ENCODE assay signal across 29 mouse cellular contexts in genomic region chr11:6670044-6670443, GRCm38 (mm10). TPM values are rescaled to one million over a fixed set of nuclear protein-coding genes. Genes with fewer than 3 reads are reported as not detected.
DNase-seq lines count a peak whose midpoint lies in the region; ATAC-seq and TF ChIP-seq lines count a peak whose summit lies in the region.
"Had no signal": no experiment of that assay in that cellular context is flagged by ENCODE, and none has a peak within 500 bp of the region (broad histone marks: within the 10 kb centered on the region; RNA-seq: fewer than 3 reads in every experiment).

No protein-coding gene starts in this region.

- no peaks in the 10 kb centered on the region for H3K36me3 ChIP-seq in embryonic facial prominence, embryonic 11.5 days (replicated peaks; ENCODE audit: control insufficient read depth, insufficient read depth, low read depth, low read length)
- H3K36me3 ChIP-seq in embryonic facial prominence, embryonic 10.5 days (replicated peaks): no peaks in the 10 kb centered on the region
- 0 out of 2 replicates have a peak, but pooled peaks cover 3% of the 10 kb centered on the region for H3K36me3 ChIP-seq in E14TG2a.4 (ENCODE audit: insufficient read depth, low read length)
- H3K36me3 ChIP-seq in stomach, postnatal 0 days (ENCODE audit: control insufficient read depth, insufficient read depth, low read length): no peaks in the 10 kb centered on the region
- H3K36me3 ChIP-seq: embryonic facial prominence, embryonic 15.5 days; forebrain, embryonic 15.5 days; hindbrain, embryonic 13.5 days; limb, embryonic 10.5 days; midbrain, embryonic 13.5 days had no signal

- no peaks in the 10 kb centered on the region for H3K9me3 ChIP-seq in embryonic facial prominence, embryonic 11.5 days (replicated peaks; ENCODE audit: control insufficient read depth, low read length)
- peaks cover 3% of the 10 kb centered on the region; the same call in 1 of the 2 replicates for H3K9me3 ChIP-seq in embryonic facial prominence, embryonic 10.5 days
- peaks cover 3% of the 10 kb centered on the region; the same call in 1 of the 2 replicates for H3K9me3 ChIP-seq in E14TG2a.4 (ENCODE audit: low read length)
- H3K9me3 ChIP-seq in stomach, postnatal 0 days (ENCODE audit: control insufficient read depth, low read length): no peaks in the 10 kb centered on the region
- H3K9me3 ChIP-seq: embryonic facial prominence, embryonic 15.5 days; forebrain, embryonic 15.5 days; hindbrain, embryonic 13.5 days; limb, embryonic 10.5 days; midbrain, embryonic 13.5 days had no signal

- WGBS in embryonic facial prominence, embryonic 11.5 days: 44% methylated on average over 2 of the region's 2 CpGs
- WGBS in embryonic facial prominence, embryonic 10.5 days: 49% methylated on average over 2 of the region's 2 CpGs
- WGBS in stomach, postnatal 0 days: 53% methylated on average over 2 of the region's 2 CpGs

- no peaks in the 10 kb centered on the region for H3K4me1 ChIP-seq in embryonic facial prominence, embryonic 11.5 days (ENCODE audit: control insufficient read depth, insufficient read depth, low read length)
- H3K4me1 ChIP-seq in embryonic facial prominence, embryonic 10.5 days: peaks cover 14% of the 10 kb centered on the region
- peaks cover 7% of the 10 kb centered on the region for H3K4me1 ChIP-seq in E14TG2a.4 (replicated peaks; ENCODE audit: low read depth, low read length)
- no peaks in the 10 kb centered on the region for H3K4me1 ChIP-seq in stomach, postnatal 0 days (replicated peaks; ENCODE audit: control insufficient read depth, insufficient read depth)
- H3K4me1 ChIP-seq: embryonic facial prominence, embryonic 15.5 days; forebrain, embryonic 15.5 days; hindbrain, embryonic 13.5 days; limb, embryonic 10.5 days; midbrain, embryonic 13.5 days had no signal

- peak; percentile 46 for TF ChIP-seq CTCF in layer of hippocampus, adult 2 months (conservative IDR thresholded peaks at IDR 0.05)
- TF ChIP-seq CTCF in E14TG2a.4 (conservative IDR thresholded peaks at IDR 0.05; ENCODE audit: low read length): peak; percentile 11; the same call in 1 of the 2 replicates
- TF ChIP-seq CTCF in stomach, postnatal 0 days (IDR thresholded peaks at IDR 0.05; ENCODE audit: low read depth): peak; percentile 52

- H3K4me3 ChIP-seq in embryonic facial prominence, embryonic 11.5 days (ENCODE audit: low read depth, low read length): no peak overlapping the region
- no peak overlapping the region for H3K4me3 ChIP-seq in embryonic facial prominence, embryonic 10.5 days
- no peak overlapping the region for H3K4me3 ChIP-seq in layer of hippocampus, adult 2 months
- no peak overlapping the region for H3K4me3 ChIP-seq in E14TG2a.4 (replicated peaks; ENCODE audit: low read length)
- no peak overlapping the region for H3K4me3 ChIP-seq in stomach, postnatal 0 days (ENCODE audit: low read depth, low read length)
- H3K4me3 ChIP-seq: embryonic facial prominence, embryonic 15.5 days; forebrain, embryonic 15.5 days; heart, adult 2 months; hindbrain, embryonic 13.5 days; limb, embryonic 10.5 days; midbrain, embryonic 13.5 days had no signal

- no peaks in the 10 kb centered on the region for H3K27me3 ChIP-seq in embryonic facial prominence, embryonic 11.5 days (ENCODE audit: control insufficient read depth, insufficient read depth, low read length)
- 0 out of 2 replicates have a peak, but pooled peaks cover 3% of the 10 kb centered on the region for H3K27me3 ChIP-seq in embryonic facial prominence, embryonic 10.5 days (replicated peaks; ENCODE audit: low read depth, poor library complexity, severe bottlenecking)
- H3K27me3 ChIP-seq in E14TG2a.4 (ENCODE audit: insufficient read depth, low read length): no peaks in the 10 kb centered on the region
- H3K27me3 ChIP-seq in stomach, postnatal 0 days (ENCODE audit: control insufficient read depth, insufficient read depth, low read length): no peaks in the 10 kb centered on the region
- H3K27me3 ChIP-seq: embryonic facial prominence, embryonic 15.5 days; forebrain, embryonic 15.5 days; midbrain, embryonic 13.5 days had no signal

- H3K27ac ChIP-seq in embryonic facial prominence, embryonic 11.5 days (replicated peaks; ENCODE audit: low read depth, low read length): no peak overlapping the region
- no peak overlapping the region; the same call in 1 of the 2 replicates for H3K27ac ChIP-seq in embryonic facial prominence, embryonic 10.5 days (replicated peaks)
- no peak overlapping the region for H3K27ac ChIP-seq in layer of hippocampus, adult 2 months
- no peak overlapping the region for H3K27ac ChIP-seq in stomach, postnatal 0 days (replicated peaks)
- H3K27ac ChIP-seq: embryonic facial prominence, embryonic 15.5 days; forebrain, embryonic 15.5 days; heart, adult 2 months; hindbrain, embryonic 13.5 days; limb, embryonic 10.5 days; midbrain, embryonic 13.5 days had no signal

- H3K9ac ChIP-seq in embryonic facial prominence, embryonic 11.5 days (replicated peaks; ENCODE audit: low read length): no peak overlapping the region
- H3K9ac ChIP-seq in stomach, postnatal 0 days (ENCODE audit: low read length): no peak overlapping the region
- H3K9ac ChIP-seq: embryonic facial prominence, embryonic 15.5 days; forebrain, embryonic 15.5 days; hindbrain, embryonic 13.5 days; midbrain, embryonic 13.5 days had no signal

- H3K4me2 ChIP-seq in embryonic facial prominence, embryonic 11.5 days (ENCODE audit: low read depth, low read length): no peak overlapping the region
- H3K4me2 ChIP-seq in stomach, postnatal 0 days (replicated peaks; ENCODE audit: low read depth): no peak overlapping the region
- H3K4me2 ChIP-seq: embryonic facial prominence, embryonic 15.5 days; forebrain, embryonic 15.5 days; hindbrain, embryonic 13.5 days; midbrain, embryonic 13.5 days had no signal

- TF ChIP-seq EP300 in stomach, postnatal 0 days (optimal IDR thresholded peaks at IDR 0.05): no peak

- ATAC-seq in embryonic facial prominence, embryonic 11.5 days (replicated peaks; ENCODE audit: insufficient number of reproducible peaks, low FRiP score, low TSS enrichment, low read depth): no peak
- no peak; the same call in 1 of the 2 replicates for ATAC-seq in stomach, postnatal 0 days (ENCODE audit: low FRiP score, low TSS enrichment)
- ATAC-seq: forebrain, embryonic 15.5 days; inflammation-experienced regulatory T-cells, adult 6 months; midbrain, embryonic 13.5 days had no signal

- peak; percentile 17 for DNase-seq in embryonic facial prominence, embryonic 11.5 days (ENCODE audit: low spot score)
- DNase-seq in embryonic facial prominence, embryonic 10.5 days (ENCODE audit: low spot score): no peak
- no peak for DNase-seq in layer of hippocampus, adult 2 months (ENCODE audit: low spot score in 2 of 2)
- no peak for DNase-seq in layer of hippocampus, adult 8-10 months (ENCODE audit: low spot score in 2 of 2)
- no peak for DNase-seq in stomach, postnatal 0 days (ENCODE audit: low spot score)
- DNase-seq in kidney, postnatal 14 days: no peak
- DNase-seq: adrenal gland, postnatal 14 days; cerebellum, adult 8-10 months; gastrocnemius, postnatal 36 days; heart, adult 2 months; heart, postnatal 36 days; liver; lung, postnatal 14 days; thymus, postnatal 14 days had no signal

RNA-seq across cellular contexts. Expression of gene Ramp3, which starts 11.7 kb away (rescaled TPM):
- polyA plus RNA-seq in embryonic facial prominence, embryonic 11.5 days (2014; fragmentation: Nextera tagmentation; extraction: Ambion mirVana): 4.9 and 5.6 TPM in 2 replicates
- 5.0 and 5.1 TPM in 2 replicates for polyA plus RNA-seq in embryonic facial prominence, embryonic 10.5 days (2016; fragmentation: Nextera tagmentation; extraction: Ambion mirVana)
- total RNA-seq in layer of hippocampus, adult 2 months (2021): 1 to 10 TPM; 6.1 to 7.6 TPM
- 1 to 10 TPM; 4.8 to 7.3 (median 6.9) TPM for total RNA-seq in layer of hippocampus, adult 8-10 months (2022)
- 11.6 and 12.8 TPM in 2 replicates for polyA plus RNA-seq in stomach, postnatal 0 days (2015; fragmentation: Nextera tagmentation; extraction: Ambion mirVana)
- total RNA-seq: monocyte, adult 5-6 weeks; neutrophil, adult 5-6 weeks had no signal

RNA-seq across cellular contexts. Expression of gene Wap, which starts 31.6 kb away (rescaled TPM):
- polyA plus RNA-seq in embryonic facial prominence, embryonic 11.5 days (2014; fragmentation: Nextera tagmentation; extraction: Ambion mirVana): not detected in 2 replicates
- polyA plus RNA-seq in embryonic facial prominence, embryonic 10.5 days (2016; fragmentation: Nextera tagmentation; extraction: Ambion mirVana): not detected in 2 replicates
- total RNA-seq in layer of hippocampus, adult 2 months (2021): not detected
- not detected for total RNA-seq in layer of hippocampus, adult 8-10 months (2022)
- 2.6 and 5.3 TPM in 2 replicates for polyA plus RNA-seq in stomach, postnatal 0 days (2015; fragmentation: Nextera tagmentation; extraction: Ambion mirVana)
- total RNA-seq: adrenal gland, postnatal 14 days; gastrocnemius, postnatal 36 days; heart, adult 2 months; heart, postnatal 36 days; layer of hippocampus, postnatal 14 days; megakaryocyte, adult 5-6 weeks; monocyte, adult 5-6 weeks; neutrophil, adult 5-6 weeks had no signal
- polyA plus RNA-seq: C2C12; embryonic facial prominence, embryonic 15.5 days; forebrain, embryonic 15.5 days; heart, adult 2 months; heart, embryonic 14.5 days; hindbrain, embryonic 13.5 days; inflammation-experienced regulatory T-cells, adult 6 months; large intestine, adult 2 months; limb, embryonic 10.5 days; liver, embryonic 16.5 days; midbrain, embryonic 13.5 days had no signal

RNA-seq across cellular contexts. Expression of gene Tbrg4, which starts 44.2 kb away (rescaled TPM):
- polyA plus RNA-seq in embryonic facial prominence, embryonic 11.5 days (2014; fragmentation: Nextera tagmentation; extraction: Ambion mirVana): 33.0 and 33.5 TPM in 2 replicates
- 66.9 and 74.2 TPM in 2 replicates for polyA plus RNA-seq in embryonic facial prominence, embryonic 10.5 days (2016; fragmentation: Nextera tagmentation; extraction: Ambion mirVana)
- 10 to 100 TPM; 42.9 to 52.9 TPM for total RNA-seq in layer of hippocampus, adult 2 months (2021)
- 10 to 100 TPM; 45.5 to 52.5 (median 48.4) TPM for total RNA-seq in layer of hippocampus, adult 8-10 months (2022)
- 29.3 and 31.2 TPM in 2 replicates for polyA plus RNA-seq in stomach, postnatal 0 days (2015; fragmentation: Nextera tagmentation; extraction: Ambion mirVana)
